Mouse (Mus musculus) common myeloid progenitor, adult 5-6 weeks (primary cell): Measurements from ENCODE around the gene Dhx40. TPM values are rescaled to one million over a fixed set of nuclear protein-coding genes. Genes with fewer than 3 reads are reported as not detected.
"Not testable (repeated sequence)": the region's sequence is repeated elsewhere in the genome, so short reads cannot be mapped to it uniquely, and the experiment has no call there.

Experiments
- ATAC-seq: replicated peaks from 2 replicates; pipeline ENCODE4 v1.8.0; 2016; ENCODE audit warnings: low read depth, mild to moderate bottlenecking, moderate TSS enrichment, inconsistent platforms; ENCODE audit not compliant: poor library complexity, severe bottlenecking
- total RNA-seq: library from RNA; stranded (forward); fragments of 200-1000, 187-1606 nt; gene quantifications from 2 replicates; pipeline ENCODE4 v1.2.3, GENCODE M21; 2017

The Dhx40 gene
- total RNA-seq, 1 experiment from 2014 or later = 24.4 TPM

DNA sequence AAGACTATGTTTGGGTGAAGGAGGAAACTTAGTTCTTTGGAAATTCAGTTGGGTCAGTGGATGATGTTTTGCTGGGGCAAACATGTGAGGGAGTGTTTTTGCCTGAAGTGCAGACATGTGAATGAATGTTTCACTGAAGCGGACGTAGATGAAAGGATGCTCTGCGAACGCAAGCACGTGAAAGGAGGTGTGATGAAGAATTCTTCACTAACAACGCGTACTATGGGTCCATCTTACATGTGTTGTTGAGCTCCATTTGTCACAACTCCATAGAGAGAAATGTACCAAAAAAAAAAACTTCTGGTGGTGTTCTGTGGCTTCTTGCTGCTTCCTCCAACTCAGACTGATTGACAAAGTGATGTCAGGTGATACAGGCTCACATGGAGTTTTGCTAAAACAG, 15.0 kb upstream of the Dhx40 start:
- ATAC-seq = no peak

DNA sequence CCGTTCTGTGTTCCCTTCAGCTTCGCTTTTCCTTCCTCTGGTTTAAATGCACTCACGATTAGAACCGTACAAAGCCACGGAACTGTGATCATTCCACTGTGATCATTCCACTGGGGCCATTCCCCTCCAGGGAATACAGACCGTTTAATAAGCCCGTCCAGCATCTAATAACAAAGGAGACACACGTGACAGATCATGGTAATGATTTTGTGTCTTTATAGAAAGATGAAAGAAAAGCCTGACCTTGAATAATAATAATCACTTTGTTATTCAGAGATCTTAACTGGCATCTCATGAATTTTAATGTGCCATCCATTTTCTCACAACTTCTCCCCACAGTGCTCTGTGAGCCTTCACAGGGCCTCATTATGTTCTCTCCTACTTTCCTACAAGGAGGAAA, 12.0 kb upstream of the Dhx40 start:
- ATAC-seq = no peak

GRCm38 (mm10) chr11:86818928-86819327, 11.4 kb upstream of the Dhx40 start:
- ATAC-seq = no peak

- ATAC-seq = not testable (repeated sequence)
Observed at GRCm38 (mm10) chr11:86816288-86816687, 8.7 kb upstream of the Dhx40 start.

- ATAC-seq = not testable (repeated sequence)
Observed at GRCm38 (mm10) chr11:86814481-86814880, 6.9 kb upstream of the Dhx40 start.

DNA sequence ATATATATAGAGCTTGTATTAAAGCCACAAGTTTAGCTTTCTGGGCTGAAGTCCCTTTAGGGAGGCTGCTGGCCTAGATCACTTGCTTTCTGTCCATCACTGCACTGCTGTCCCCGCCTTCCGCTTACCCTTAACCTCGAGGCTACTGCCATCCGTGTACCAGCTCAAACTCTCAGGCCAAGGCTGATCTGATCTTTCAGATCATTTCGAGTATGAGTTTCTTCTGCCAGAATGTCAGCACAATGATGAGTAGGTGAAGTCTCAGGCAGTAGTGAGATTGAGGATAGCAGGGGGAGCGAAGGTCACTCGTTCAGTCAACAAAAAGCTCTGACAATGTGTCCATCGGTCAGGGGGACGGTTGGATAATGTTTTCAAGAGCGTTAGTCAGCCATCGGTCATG, 5.7 kb upstream of the Dhx40 start:
- not testable (repeated sequence) for ATAC-seq

- no peak for ATAC-seq
Observed at GRCm38 (mm10) chr11:86811326-86811630, 3.7 kb upstream of the Dhx40 start.

GRCm38 (mm10) chr11:86810572-86811325, 3.2 kb upstream of the Dhx40 start:
- ATAC-seq = no peak

- ATAC-seq = no peak
Observed at GRCm38 (mm10) chr11:86809828-86810227, 2.3 kb upstream of the Dhx40 start.

GRCm38 (mm10) chr11:86807001-86807477, 507 bp downstream of the Dhx40 start:
- ATAC-seq = peak; percentile 31; the same call in 1 of the 2 replicates

- ATAC-seq = no peak
Observed at GRCm38 (mm10) chr11:86794161-86794560, 13.4 kb downstream of the Dhx40 start.

DNA sequence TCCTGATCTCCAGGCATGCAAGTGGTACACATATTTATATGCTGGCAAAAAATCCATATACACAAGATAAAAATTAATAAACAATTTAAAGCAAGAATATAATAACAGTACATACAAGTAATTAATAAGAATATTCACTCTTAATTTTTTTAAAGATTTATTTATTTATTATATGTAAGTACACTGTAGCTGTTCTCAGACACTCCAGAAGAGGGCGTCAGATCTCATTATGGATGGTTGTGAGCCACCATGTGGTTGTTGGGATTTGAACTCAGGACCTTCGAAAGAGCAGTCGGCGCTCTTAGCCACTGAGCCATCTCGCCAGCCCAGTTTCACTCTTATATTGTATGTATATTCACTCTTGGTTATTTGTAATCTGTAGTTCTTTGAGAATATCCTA, 20.1 kb downstream of the Dhx40 start:
- not testable (repeated sequence) for ATAC-seq

DNA sequence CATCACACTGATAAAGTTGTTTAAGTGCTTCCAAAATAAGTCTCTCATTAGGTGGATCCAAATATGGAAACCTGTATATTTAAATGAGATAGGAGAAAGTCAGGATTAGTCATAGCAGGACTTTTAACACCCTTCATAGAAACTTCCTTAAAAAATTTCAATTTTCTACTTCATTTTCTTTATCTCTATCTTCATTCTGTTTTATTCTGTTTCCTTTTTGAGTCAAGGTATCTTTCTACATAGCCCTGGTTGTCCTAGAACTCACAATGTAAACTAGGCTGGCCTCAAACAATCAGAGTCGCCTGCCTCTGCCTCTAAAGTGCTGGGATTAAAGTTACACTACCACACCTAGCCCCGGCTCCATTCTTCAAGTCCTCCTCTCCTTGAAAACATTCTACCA, 21.8 kb downstream of the Dhx40 start:
- no peak for ATAC-seq

- no peak for ATAC-seq
Observed at GRCm38 (mm10) chr11:86769884-86770283, 37.7 kb downstream of the Dhx40 start.

DNA sequence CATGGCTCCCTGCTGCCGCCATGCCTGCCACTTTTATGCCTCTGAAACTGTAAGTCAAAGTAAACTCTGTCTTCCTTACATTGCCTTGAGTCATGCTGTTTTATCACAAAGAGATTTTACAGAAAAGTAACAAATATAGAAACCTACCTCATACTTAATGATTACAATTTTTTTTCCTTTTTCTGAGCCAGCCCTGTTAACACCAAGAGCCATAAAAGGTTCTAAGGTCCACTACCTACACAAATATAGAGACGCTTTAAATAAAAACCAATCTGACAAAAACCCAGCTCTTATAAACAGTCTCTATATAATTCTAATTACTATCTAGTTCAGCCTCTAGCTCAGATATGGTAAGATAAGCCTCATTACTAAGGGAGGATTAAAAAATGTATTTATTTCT, 43.0 kb downstream of the Dhx40 start:
- ATAC-seq = no peak

DNA sequence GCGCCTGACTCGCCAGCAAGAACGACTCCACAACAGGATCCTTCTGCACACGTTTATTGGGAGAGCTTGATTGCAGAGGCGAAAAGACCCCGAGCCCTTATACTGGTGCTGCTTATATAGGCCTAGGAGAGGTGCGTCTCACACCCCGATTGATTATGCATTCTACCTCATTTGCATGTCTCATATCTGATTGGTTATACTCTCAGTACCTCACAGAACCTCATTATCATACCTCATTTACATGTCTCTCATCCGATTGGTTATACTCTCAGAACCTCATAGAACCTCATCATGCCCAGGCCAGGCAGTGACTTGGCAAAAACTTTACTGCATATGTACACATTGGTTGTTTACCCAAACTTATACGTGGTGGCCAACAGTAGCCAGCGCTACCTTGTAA, 44.4 kb downstream of the Dhx40 start:
- not testable (repeated sequence) for ATAC-seq

DNA sequence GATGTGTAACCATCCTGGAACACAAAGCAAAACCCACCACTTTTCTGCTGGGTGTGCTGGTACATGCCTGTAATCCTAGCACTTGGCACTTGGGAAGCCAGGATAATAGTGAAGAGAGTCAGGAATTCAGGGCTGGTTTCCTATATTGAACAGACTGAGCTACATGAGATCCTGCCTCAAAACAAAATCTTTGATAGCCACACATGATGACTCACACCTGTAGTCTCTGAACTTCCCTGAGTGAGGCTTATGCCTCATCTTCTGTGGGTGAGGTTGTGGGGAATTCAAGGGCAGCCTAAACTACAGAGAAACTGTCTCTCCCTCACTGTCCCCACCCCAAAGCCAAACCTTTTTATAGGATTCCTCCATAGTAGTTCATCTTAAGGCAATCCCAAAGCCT, 47.2 kb downstream of the Dhx40 start:
- no peak for ATAC-seq

- no peak for ATAC-seq
Observed at GRCm38 (mm10) chr11:86759886-86760285, 47.7 kb downstream of the Dhx40 start.

GRCm38 (mm10) chr11:86759226-86759625, 48.3 kb downstream of the Dhx40 start:
- no peak for ATAC-seq

GRCm38 (mm10) chr11:86758559-86758958, 49.0 kb downstream of the Dhx40 start:
- ATAC-seq = no peak

DNA sequence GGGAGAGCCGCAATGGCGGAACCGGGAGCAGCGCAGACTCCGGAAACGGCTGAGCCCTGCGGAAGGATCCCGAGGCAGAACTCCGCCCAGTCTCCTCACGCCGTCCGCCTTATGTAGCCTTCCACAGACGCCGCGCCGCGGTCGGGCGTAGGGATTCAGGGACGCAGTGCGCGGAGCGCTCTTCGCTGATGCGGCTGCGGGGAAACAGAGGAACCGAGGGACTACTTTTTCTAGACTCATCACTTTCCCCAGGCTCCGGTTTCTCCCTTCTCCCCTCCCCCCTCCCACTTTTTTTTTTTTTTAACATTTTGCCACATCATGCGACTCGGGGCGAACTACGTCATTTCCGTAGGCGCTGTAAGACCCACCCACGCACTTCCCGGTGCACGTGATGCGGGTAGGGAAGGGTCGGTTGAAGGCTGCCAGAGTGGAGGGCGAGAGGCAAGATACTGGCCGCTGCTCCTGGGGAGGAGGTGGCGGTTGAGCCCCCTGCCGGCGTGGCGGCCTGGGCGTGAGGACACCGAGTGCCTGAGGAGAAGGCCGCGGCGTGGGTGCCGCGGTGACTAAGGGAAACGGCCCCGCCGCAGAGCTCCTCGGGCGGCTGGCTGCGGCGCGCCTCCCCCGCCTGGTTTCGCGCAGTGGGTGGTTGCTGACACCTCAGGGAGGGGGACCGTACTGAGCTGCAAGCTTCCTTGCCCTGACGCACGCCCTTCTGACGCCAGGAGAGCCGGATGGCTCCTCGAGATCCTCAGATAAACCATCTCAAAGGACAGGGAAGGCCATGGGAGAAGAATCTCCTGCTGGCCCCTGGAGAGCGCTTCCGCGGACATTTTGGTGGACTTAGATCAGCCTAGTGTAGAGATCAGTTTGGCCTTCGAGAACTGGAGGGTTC, 49.8 kb downstream of the Dhx40 start, which contains the start of gene Cltc:
Gene Cltc (minus strand): TSS at position 86 of the 892 bp plus-strand sequence.
- ATAC-seq = peak; percentile 80
